Mouse (Mus musculus) layer of hippocampus, adult 2 months (tissue): ENCODE results near the gene Anks1b. TPM values are rescaled to one million over a fixed set of nuclear protein-coding genes. Genes with fewer than 3 reads are reported as not detected.

Experiments
- DNase-seq, 2 experiments: peaks; one replicate each; pipeline ENCODE4 v3.0.0; 2022; ENCODE audit warnings: low spot score in 2 of 2
- H3K27ac ChIP-seq: fragments of 200-600 bp; 2 replicates; pipeline ENCODE4 v1.8.1; 2022
- H3K4me3 ChIP-seq: fragments of 200-600 bp; 2 replicates; pipeline ENCODE4 v1.8.1; 2022; ENCODE audit warnings: mild to moderate bottlenecking
- CTCF ChIP-seq: fragments of 200-600 bp; conservative IDR thresholded peaks from 2 replicates; pipeline ENCODE4 v1.8.1; 2022; ENCODE audit warnings: antibody characterized with exemption, mild to moderate bottlenecking, moderate library complexity
- total RNA-seq, 2 experiments: library from RNA; stranded (reverse); gene quantifications; 2 replicates each; pipeline ENCODE4 v1.2.3; 2021

Anks1b gene
- total RNA-seq, 2 experiments from 2014 or later = 540 to 541 TPM

DNA sequence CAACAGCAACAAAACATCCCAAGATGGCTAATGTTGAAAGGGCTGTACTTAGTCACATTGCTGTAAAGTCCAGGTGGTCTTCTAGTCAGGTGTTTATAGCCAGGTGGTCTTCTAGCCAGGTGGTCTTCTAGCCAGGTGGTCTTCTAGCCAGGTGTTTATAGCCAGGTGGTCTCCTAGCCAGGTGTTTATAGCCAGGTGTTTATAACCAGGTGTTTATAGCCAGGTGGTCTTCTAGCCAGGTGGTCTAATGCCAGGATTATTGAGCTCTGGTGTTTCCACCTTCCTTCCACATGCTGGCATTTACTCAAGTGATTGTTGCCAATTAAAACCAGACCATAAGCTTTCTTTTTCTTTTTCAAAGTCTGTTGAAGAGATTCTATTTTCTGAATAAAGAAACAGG, 1030.9 kb downstream of the Anks1b start:
- DNase-seq = no peak
- Histone ChIP-seq H3K4me3 (no peak overlapping the region), H3K27ac (no peak overlapping the region; the same call in 1 of the 2 replicates)
- TF ChIP-seq CTCF = no peak

DNA sequence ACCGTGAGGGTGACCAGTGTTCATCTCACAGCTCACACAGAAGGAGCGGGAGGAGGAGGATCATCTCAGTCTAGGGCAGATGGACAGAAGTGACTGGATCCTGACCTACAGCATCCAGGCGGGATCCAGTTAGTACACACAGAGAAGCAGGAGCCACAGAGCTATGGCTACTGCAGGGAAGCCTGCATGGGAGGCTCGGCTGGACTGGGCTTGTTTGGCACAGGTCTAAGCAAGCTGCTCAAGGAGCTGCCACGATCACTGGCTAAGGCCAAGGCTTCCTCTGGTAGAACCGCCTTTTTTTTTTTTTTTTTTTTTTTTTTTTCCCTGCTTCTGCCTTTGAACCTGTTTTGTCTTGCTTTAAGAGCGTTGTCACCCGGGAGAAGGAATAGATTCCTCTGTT, 1034.1 kb downstream of the Anks1b start:
- DNase-seq = no peak
- no peak overlapping the region for H3K4me3 ChIP-seq
- no peak overlapping the region for H3K27ac ChIP-seq
- no peak for TF ChIP-seq CTCF

DNA sequence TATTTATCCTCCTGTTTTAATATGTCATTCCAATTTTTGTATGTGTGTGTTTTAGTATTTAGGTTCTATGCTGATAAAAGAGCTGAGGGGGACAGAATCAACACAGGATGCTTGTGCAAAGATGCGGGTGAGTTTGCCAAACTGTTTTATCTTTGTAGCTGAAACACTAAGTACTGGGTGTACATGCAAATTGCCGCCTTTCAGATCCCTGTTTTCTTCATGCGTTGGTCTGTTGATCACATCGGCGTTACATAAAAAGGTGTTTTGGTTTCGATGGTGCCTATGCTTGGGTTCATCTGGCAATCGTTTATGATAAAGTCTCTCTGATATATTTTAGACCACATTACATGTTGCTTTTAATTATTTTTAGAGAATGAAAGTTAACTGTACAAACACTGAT, 1050.2 kb downstream of the Anks1b start:
- DNase-seq = no peak
- TF ChIP-seq CTCF = no peak
- peak overlapping the region; percentile 77 for H3K27ac ChIP-seq
- H3K4me3 ChIP-seq = no peak overlapping the region

DNA sequence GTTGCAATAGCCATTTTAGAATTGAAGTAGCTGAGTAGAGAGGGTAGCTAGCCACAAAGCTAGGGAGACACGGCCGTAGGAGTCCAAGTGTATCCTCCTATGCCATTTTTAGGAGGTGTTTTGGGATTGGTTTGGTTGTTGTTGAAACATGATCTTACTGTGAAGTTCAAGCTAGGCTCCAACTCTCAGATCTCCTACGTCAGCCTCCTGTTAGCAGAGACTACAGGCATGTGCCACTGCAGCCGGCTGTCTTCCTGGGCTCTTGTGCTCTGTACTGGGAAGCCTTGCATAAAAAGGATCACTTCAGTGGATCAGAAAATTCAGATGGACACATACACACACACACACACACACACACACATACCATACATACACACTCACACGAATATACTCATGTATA, 1059.8 kb downstream of the Anks1b start:
- DNase-seq = no peak
- H3K27ac ChIP-seq = no peak overlapping the region
- no peak overlapping the region for H3K4me3 ChIP-seq
- no peak for TF ChIP-seq CTCF

DNA sequence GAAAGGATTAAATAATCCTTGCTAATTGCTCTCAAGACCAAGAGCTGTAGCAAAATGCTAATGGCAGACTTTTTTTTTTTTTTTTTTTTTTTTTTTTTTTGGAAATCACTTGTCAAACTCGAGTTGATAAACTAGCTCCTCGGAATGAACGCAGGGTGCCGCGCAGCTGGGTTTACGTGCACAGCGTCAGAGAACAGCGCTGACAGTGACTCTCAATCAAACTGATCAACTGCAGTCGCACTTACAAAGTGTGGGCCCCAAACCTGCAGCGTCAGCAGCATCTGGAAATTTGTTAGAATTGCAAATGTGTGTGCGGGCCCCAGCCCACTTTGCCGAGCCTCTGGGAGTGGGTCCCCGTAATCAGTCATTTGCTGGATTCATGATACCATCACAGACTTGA, 1061.4 kb downstream of the Anks1b start:
- Histone ChIP-seq H3K27ac (peak overlapping the region; percentile 55; the same call in 1 of the 2 replicates), H3K4me3 (no peak overlapping the region)
- no peak for DNase-seq
- TF ChIP-seq CTCF = no peak

DNA sequence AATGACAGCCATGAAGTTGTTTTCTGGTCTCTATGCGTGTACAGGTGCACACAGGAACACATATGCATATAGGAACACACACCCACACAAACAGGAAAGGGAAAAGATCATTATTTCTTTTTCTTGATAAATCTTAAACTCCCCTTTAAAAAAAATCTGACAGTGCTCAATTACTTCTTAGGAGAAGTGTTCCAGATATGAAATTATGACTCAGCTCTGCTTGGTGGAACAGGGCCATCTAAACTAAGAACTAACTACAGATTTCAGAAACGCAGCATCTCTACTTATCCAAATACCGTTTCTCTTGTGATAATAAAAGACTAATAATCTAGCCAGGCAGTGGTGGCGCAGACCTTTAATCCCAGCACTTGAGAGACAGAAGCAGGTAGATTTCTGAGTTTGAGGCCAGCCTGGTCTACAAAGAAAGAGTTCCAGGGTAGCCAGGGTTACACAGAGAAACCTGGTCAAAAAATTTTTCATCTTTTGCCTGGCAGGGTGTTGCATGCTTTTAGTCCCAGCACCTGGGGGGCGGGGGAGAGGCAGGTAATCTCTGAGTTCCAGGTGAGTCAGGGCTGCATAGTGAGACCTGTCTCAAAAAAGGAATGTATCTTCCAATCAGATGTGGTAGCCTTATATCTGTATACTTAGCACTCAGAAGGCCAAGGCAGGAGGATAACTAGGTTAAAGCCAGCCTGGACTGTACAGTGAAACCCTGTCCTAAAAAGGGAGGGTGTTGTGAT, 1064.6 kb downstream of the Anks1b start:
- H3K27ac ChIP-seq = peak overlapping the region; percentile 88
- TF ChIP-seq CTCF = no peak
- DNase-seq = no peak
- H3K4me3 ChIP-seq = no peak overlapping the region

DNA sequence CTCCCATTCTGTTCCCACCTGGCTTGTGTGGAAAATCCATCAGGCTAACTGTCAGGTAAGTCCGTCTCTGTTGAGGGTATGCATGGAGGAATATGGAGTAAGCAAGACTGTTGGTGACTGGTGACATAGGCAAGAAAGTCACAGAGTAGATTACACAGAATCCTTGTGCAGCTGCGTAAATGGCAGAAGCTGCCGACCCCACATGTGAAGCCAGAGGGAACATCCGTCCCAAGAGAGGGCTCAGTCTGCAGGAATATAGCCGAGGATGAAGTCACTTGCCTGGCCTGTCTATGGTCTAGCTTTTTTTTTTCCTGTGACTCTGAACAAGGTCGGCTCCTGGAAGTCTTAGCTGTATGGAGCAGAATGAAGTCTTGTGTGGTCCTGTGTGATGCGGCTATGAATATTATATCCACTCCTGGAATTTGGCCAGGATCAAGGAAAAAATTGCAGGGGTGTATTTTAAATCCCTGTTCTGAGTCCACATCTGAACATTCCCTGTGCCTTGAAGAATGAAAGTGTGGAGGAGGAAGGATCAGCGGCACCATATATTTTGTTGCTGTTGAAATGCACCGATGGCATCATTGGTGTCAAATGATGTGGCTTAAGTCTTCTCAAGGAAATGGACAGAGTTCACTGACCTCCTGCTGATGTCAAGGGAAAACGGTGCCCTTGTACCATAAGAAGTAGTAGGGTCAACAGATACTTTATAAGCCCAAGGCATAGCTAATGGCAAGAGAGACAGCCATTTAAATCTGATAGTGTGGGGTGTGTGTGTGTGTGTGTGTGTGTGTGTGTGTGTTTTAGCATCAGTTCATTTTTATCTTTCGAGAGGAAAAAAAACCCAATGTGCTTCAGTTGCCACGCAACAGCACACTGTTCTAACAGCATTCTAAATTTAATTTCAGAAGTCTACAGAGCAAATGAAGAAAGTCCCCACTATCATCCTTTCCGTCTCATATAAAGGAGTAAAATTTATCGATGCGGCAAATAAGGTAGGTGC, 1067.5 kb downstream of the Anks1b start:
- no peak for DNase-seq
- TF ChIP-seq CTCF = no peak
- peak overlapping the region; percentile 24; the same call in 1 of the 2 replicates for H3K4me3 ChIP-seq
- H3K27ac ChIP-seq = peak overlapping the region; percentile 88

DNA sequence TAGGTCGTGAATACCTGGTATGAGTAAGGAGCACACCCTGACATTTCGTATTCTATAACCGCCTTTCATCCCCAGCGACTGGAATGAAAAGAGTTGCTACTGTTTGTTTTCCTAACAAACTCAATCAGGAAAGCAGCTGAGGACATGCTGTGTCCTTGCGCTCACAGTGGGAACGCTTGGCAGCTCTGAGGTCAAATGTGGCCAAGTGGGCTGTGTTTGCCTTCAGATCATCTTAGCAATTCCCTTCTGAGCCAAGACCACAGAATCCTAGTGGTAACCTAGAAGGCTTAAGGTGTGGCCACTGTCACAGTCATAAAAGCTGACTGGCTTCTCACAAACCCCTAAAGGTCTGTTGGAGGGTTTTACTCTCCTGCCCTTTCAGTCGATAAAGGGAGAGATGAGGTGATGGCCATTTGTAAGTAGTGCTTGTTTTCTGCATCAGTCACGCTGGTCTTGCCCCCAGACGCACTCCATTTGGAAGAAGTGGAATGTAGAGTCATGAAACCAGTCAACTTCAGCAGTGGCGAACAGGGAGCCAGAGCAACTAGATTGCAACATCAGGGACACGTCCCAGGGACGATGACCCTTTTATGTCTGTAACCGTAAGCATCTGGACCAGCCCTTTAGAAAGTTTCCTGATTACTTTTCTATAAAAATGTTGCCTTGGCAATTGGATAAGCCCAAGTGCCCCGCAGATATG, 1068.8 kb downstream of the Anks1b start:
- H3K27ac ChIP-seq = peak overlapping the region; percentile 88
- DNase-seq = no peak
- TF ChIP-seq CTCF = no peak
- H3K4me3 ChIP-seq = no peak overlapping the region

DNA sequence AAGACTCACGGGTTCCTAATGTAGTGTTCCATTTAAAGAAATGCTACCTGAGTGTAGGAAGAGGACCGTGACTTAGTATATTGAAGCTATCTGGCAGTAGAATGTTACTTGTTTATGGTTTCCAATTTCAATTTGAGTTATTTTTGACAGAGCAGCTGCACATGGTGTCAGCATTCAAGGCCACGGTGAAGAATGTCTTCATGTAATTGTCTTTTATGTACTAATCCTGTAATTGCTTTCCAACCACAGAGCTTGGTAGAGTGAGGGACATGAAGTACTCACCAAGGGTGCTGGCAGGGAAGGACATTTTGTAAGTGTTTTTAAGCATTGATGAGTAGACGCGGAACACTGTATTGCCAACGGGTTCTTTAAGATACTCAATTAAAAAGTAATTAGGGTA, 1073.7 kb downstream of the Anks1b start:
- DNase-seq = no peak
- Histone ChIP-seq H3K27ac (peak overlapping the region; percentile 76), H3K4me3 (no peak overlapping the region)
- no peak for TF ChIP-seq CTCF

DNA sequence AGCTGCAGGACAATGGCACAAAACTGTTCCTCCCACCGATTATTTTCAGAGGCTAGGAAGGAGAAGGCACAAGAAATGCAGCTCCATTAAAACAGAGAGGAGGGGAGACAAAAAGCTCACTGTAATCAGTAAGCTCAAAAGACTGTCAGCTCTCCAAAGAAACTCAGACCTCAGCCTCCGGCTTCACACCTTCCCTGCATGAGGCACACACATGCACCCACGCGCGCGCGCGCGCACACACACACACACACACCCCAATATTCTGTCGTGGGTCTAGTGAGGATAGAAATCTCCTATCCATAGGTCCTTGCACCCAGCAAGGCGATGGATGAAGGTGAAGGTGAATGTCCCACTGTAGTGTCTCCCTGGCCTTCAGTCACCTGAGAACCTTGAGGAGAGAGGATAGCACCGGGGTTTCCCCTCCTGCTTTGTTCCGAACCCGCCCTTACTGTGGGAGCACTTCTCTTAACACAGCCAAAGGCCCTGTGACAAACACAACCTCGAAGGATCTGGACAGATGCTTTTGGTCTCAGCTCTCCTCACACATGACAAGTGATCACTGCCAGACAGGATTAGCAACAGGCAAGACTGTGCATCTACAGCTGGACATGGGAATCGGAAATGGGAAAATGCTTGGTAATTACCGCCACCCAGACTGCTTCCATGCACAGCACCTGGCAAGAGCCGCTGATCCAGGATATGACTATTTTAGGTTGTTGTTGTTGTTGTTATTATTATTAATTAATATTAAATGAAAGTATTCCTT, 1074.5 kb downstream of the Anks1b start:
- no peak overlapping the region for H3K4me3 ChIP-seq
- DNase-seq = no peak
- peak overlapping the region; percentile 76 for H3K27ac ChIP-seq
- no peak for TF ChIP-seq CTCF

DNA sequence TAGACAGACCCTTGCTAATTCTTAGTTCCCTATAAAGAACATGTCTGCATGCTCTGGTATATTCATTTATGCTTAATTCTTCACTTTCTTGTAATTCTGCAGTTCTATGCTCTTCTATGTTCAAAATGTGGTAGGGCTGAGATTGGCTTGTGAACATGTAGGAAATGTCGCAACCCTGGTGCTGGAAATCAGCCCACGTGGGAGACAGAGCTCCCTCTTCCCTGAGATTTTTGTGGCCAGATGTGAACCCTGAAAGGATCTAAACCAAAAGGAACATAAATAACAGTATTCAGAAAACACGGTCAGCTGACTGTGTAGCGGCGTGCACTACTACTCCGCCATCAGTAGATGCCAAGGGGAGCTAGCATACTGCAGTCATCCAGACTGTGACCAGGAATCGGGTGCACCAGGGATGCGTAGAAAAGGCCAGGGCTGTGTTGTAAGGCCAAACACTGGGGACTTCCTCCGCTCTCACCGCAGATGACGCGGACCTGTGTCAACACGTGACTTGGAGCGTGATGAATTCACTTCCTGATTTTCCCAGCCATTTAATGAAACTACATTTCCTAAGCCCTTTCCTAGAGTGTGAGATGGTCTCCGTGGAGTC, 1079.9 kb downstream of the Anks1b start:
- H3K27ac ChIP-seq = peak overlapping the region; percentile 51; the same call in 1 of the 2 replicates
- no peak for TF ChIP-seq CTCF
- H3K4me3 ChIP-seq = no peak overlapping the region
- DNase-seq = no peak

DNA sequence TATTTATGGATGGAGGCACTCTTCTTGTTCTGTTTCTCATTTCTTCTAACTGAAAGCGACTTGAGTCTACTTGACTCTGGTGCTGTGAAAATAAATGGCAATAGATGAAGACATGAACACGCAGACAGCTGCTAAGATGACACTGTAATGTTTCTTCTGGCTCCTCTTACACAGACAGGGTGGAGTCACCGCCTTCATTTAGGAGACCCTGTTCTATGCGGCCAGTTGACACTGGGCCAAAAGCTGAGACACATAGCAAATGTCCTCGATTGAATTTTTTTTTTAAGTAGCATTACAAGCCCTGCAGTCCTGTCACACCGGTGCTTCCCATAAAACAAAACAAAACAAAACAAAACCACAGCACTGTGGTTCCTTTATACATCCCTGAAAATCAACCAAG, 1080.5 kb downstream of the Anks1b start:
- DNase-seq = no peak
- no peak overlapping the region for H3K4me3 ChIP-seq
- peak overlapping the region; percentile 51; the same call in 1 of the 2 replicates for H3K27ac ChIP-seq
- no peak for TF ChIP-seq CTCF
